Mouse (Mus musculus): Measurements from ENCODE around the gene Cdk14.

DNA sequence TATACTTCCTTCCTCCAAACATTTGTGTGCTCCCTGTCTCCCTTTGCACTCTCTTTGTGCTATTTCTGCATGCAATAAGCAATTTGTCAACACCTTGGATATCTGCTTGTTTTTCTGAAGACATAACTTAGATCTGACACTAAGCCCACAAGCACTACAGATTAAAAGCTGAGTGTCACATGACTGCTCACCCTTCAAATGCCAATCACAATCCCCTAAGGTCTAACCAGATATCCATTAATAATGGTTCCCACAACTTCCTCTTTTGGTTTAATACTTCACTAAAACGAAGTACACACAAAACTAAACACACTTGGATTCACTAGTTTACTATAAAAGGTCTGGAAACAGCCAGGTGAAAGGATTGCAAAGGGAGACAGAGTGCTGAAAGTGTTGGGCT lies 348.6 kb downstream of the Cdk14 start:
- TF ChIP-seq CEBPB (IDR thresholded peaks at IDR 0.05; ENCODE audit: insufficient read depth, poor library complexity, severe bottlenecking) (no peak), MAX (IDR thresholded peaks at IDR 0.05; ENCODE audit: low read depth) (no peak), USF1 (IDR thresholded peaks at IDR 0.05; ENCODE audit: low read depth) (no peak), POLR2AphosphoS2 (IDR thresholded peaks at IDR 0.05; ENCODE audit: insufficient read length, low read depth) (no peak), POLR2A (IDR thresholded peaks at IDR 0.05; ENCODE audit: insufficient read length, low read depth) (no peak), MYOG (IDR thresholded peaks at IDR 0.05; ENCODE audit: control insufficient read depth in 1 of 3, insufficient read depth in 1 of 3, insufficient read length in 2 of 3, low read depth in 2 of 3) (no peak), TCF3 (IDR thresholded peaks at IDR 0.05; ENCODE audit: insufficient read length, low read depth) (no peak), E2F4 (IDR thresholded peaks at IDR 0.05; ENCODE audit: insufficient read depth) (no peak), TCF12 (IDR thresholded peaks at IDR 0.05; ENCODE audit: insufficient read depth, poor library complexity, severe bottlenecking) (no peak), MYOD1 (IDR thresholded peaks at IDR 0.05; ENCODE audit: control insufficient read depth in 1 of 3, insufficient read length in 2 of 3, low read depth in 2 of 3) (no peak), REST (IDR thresholded peaks at IDR 0.05; ENCODE audit: insufficient read depth, insufficient read length) (no peak)
